Mouse (Mus musculus) cortical plate, adult 2 months (tissue): Measurements from ENCODE around the gene Ren1.

Experiments used
- CTCF ChIP-seq: fragments of 200-500 bp; IDR thresholded peaks from 2 replicates; pipeline ENCODE4 v1.5.1; 2011; ENCODE audit warnings: mild to moderate bottlenecking, control low read depth, low read length; ENCODE audit not compliant: insufficient read depth; ENCODE audit errors: extremely low read depth
- POLR2A ChIP-seq: fragments of 200-500 bp; IDR thresholded peaks from 2 replicates; pipeline ENCODE4 v1.6.1; 2011; ENCODE audit warnings: mild to moderate bottlenecking, low read length, control low read depth; ENCODE audit not compliant: insufficient read depth; ENCODE audit errors: extremely low read depth

DNA sequence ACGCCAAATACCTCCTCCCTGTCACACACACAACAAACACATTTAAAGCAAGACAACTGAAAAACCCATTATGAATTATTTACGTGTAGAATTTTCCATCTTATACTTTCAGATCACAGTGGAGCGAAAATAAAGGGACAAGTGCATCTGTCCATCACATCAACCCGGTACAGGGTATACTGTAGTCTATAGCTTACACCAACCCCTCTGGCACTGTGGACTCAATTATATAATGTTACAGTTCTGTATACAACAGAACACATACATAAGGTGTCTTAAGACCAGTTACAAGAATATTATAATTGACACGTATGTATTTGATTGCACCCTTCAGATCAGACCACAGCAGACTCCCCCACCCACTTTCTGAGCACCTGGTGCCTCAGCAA, 46.8 kb downstream of the Ren1 start:
- no peak for TF ChIP-seq CTCF
- no peak for TF ChIP-seq POLR2A
